29 mouse cellular contexts compared by ENCODE assay signal in genomic region chr7:30892515-30892914, GRCm38 (mm10). TPM values are rescaled to one million over a fixed set of nuclear protein-coding genes. Genes with fewer than 3 reads are reported as not detected.
DNase-seq lines count a peak whose midpoint lies in the region; ATAC-seq and TF ChIP-seq lines count a peak whose summit lies in the region.
"Had no signal": no experiment of that assay in that cellular context is flagged by ENCODE, and none has a peak within 500 bp of the region (broad histone marks: within the 10 kb centered on the region; RNA-seq: fewer than 3 reads in every experiment).

No protein-coding gene starts in this region.

- H3K4me1 ChIP-seq in forebrain, embryonic 10.5 days = peaks cover 9% of the 10 kb centered on the region
- no peaks in the 10 kb centered on the region for H3K4me1 ChIP-seq in forebrain, postnatal 0 days (ENCODE audit: insufficient read depth)
- H3K4me1 ChIP-seq in spleen, adult 2 months (ENCODE audit: control insufficient read depth, insufficient read depth, insufficient read length) = peaks cover 56% of the 10 kb centered on the region
- H3K4me1 ChIP-seq in kidney, postnatal 0 days (replicated peaks; ENCODE audit: insufficient read depth, low read length) = no peaks in the 10 kb centered on the region
- H3K4me1 ChIP-seq in stomach, embryonic 16.5 days (ENCODE audit: control insufficient read depth, insufficient read depth, low read length) = 0 out of 2 replicates have a peak, but pooled peaks cover 7% of the 10 kb centered on the region
- H3K4me1 ChIP-seq in midbrain, embryonic 14.5 days (ENCODE audit: control insufficient read depth, insufficient read depth, low read length) = no peaks in the 10 kb centered on the region
- H3K4me1 ChIP-seq: forebrain, embryonic 12.5 days; midbrain, embryonic 15.5 days had no signal

- no peak overlapping the region for H3K4me3 ChIP-seq in forebrain, embryonic 10.5 days
- no peak overlapping the region for H3K4me3 ChIP-seq in forebrain, postnatal 0 days (ENCODE audit: low read depth, low read length)
- H3K4me3 ChIP-seq in spleen, adult 2 months (ENCODE audit: extremely low read depth, insufficient read depth, insufficient read length) = no peak overlapping the region
- no peak overlapping the region for H3K4me3 ChIP-seq in kidney, postnatal 0 days (replicated peaks; ENCODE audit: low read depth, low read length)
- H3K4me3 ChIP-seq in stomach, embryonic 16.5 days (replicated peaks; ENCODE audit: low read length) = no peak overlapping the region
- H3K4me3 ChIP-seq in midbrain, embryonic 14.5 days (replicated peaks; ENCODE audit: low read depth, low read length) = no peak overlapping the region
- H3K4me3 ChIP-seq: forebrain, embryonic 12.5 days; heart, adult 2 months; limb, embryonic 15.5 days; liver, embryonic 15.5 days; midbrain, embryonic 15.5 days; myocyte had no signal

- ATAC-seq in forebrain, postnatal 0 days = no peak
- ATAC-seq in kidney, postnatal 0 days (replicated peaks; ENCODE audit: low FRiP score, low read depth) = peak; percentile 54; the same call in 1 of the 2 replicates
- peak; percentile 75; the same call in 1 of the 2 replicates for ATAC-seq in stomach, embryonic 16.5 days (ENCODE audit: insufficient read depth, low FRiP score)
- no peak for ATAC-seq in midbrain, embryonic 14.5 days (ENCODE audit: low FRiP score, low TSS enrichment)
- ATAC-seq: hindbrain, postnatal 0 days; midbrain, embryonic 15.5 days had no signal

- no peak overlapping the region for H3K9ac ChIP-seq in forebrain, postnatal 0 days
- H3K9ac ChIP-seq in kidney, postnatal 0 days (ENCODE audit: low read depth, low read length) = no peak overlapping the region
- H3K9ac ChIP-seq in stomach, embryonic 16.5 days (ENCODE audit: low read length) = peak overlapping the region; percentile 23; the same call in 1 of the 2 replicates
- no peak overlapping the region for H3K9ac ChIP-seq in midbrain, embryonic 14.5 days (replicated peaks; ENCODE audit: low read length)
- H3K9ac ChIP-seq: forebrain, embryonic 12.5 days; limb, embryonic 15.5 days; liver, embryonic 15.5 days; midbrain, embryonic 15.5 days had no signal

- intact Hi-C loops in left cerebral cortex, postnatal 25 days (cut with DNase I) = no loop called here

- no peaks in the 10 kb centered on the region for H3K27me3 ChIP-seq in forebrain, embryonic 10.5 days (ENCODE audit: poor library complexity, severe bottlenecking)
- no peaks in the 10 kb centered on the region for H3K27me3 ChIP-seq in forebrain, postnatal 0 days (ENCODE audit: insufficient read depth, low read length)
- no peaks in the 10 kb centered on the region for H3K27me3 ChIP-seq in spleen, adult 2 months (ENCODE audit: control insufficient read depth, insufficient read depth, low read length)
- H3K27me3 ChIP-seq in kidney, postnatal 0 days (ENCODE audit: insufficient read depth, low read length) = no peaks in the 10 kb centered on the region
- no peaks in the 10 kb centered on the region for H3K27me3 ChIP-seq in stomach, embryonic 16.5 days (ENCODE audit: control insufficient read depth, insufficient read depth, low read length)
- no peaks in the 10 kb centered on the region for H3K27me3 ChIP-seq in midbrain, embryonic 14.5 days (ENCODE audit: control insufficient read depth, insufficient read depth, low read length)
- H3K27me3 ChIP-seq: forebrain, embryonic 12.5 days; limb, embryonic 15.5 days; liver, embryonic 15.5 days; midbrain, embryonic 15.5 days had no signal

- TF ChIP-seq CTCF in forebrain, postnatal 0 days (IDR thresholded peaks at IDR 0.05; ENCODE audit: low read depth) = no peak
- no peak for TF ChIP-seq CTCF in spleen, adult 2 months (IDR thresholded peaks at IDR 0.05; ENCODE audit: extremely low read depth, insufficient read depth, insufficient read length, insufficient replicate concordance)
- no peak for TF ChIP-seq CTCF in kidney, postnatal 0 days (IDR thresholded peaks at IDR 0.05; ENCODE audit: low read depth)

- no peak for DNase-seq in forebrain, embryonic 10.5 days (ENCODE audit: extremely low spot score, low spot score)
- DNase-seq in forebrain, postnatal 0 days = no peak
- DNase-seq in spleen, adult 2 months (ENCODE audit: low read depth in 1 of 2, low spot score in 2 of 2) = no peak
- DNase-seq in spleen, adult 18-20 months = no peak
- peak; percentile 28 for DNase-seq in kidney, postnatal 0 days (ENCODE audit: low spot score)
- DNase-seq in left cerebral cortex, postnatal 25 days (ENCODE audit: low spot score in 2 of 2) = no peak
- no peak for DNase-seq in midbrain, embryonic 14.5 days
- DNase-seq: adrenal gland, postnatal 25 days; cerebellum, adult 11 months; cerebellum, postnatal 25 days; heart, adult 2 months; heart, postnatal 4 days had no signal

- TF ChIP-seq POLR2A in spleen, adult 2 months (IDR thresholded peaks at IDR 0.05; ENCODE audit: low read depth, low read length) = no peak

- H3K9me3 ChIP-seq in forebrain, embryonic 10.5 days = no peaks in the 10 kb centered on the region
- no peaks in the 10 kb centered on the region for H3K9me3 ChIP-seq in forebrain, postnatal 0 days (ENCODE audit: low read length)
- no peaks in the 10 kb centered on the region for H3K9me3 ChIP-seq in kidney, postnatal 0 days (replicated peaks; ENCODE audit: low read length)
- H3K9me3 ChIP-seq in stomach, embryonic 16.5 days (replicated peaks; ENCODE audit: control insufficient read depth, low read length) = no peaks in the 10 kb centered on the region
- H3K9me3 ChIP-seq in midbrain, embryonic 14.5 days (ENCODE audit: control insufficient read depth, low read length) = no peaks in the 10 kb centered on the region
- H3K9me3 ChIP-seq: forebrain, embryonic 12.5 days; G1E; limb, embryonic 15.5 days; liver, embryonic 15.5 days; midbrain, embryonic 15.5 days had no signal

- no peak overlapping the region for H3K4me2 ChIP-seq in forebrain, postnatal 0 days (ENCODE audit: low read depth)
- H3K4me2 ChIP-seq in kidney, postnatal 0 days (ENCODE audit: low read length) = no peak overlapping the region
- H3K4me2 ChIP-seq in stomach, embryonic 16.5 days (ENCODE audit: low read depth, low read length) = no peak overlapping the region
- H3K4me2 ChIP-seq in midbrain, embryonic 14.5 days (ENCODE audit: low read length) = no peak overlapping the region
- H3K4me2 ChIP-seq: forebrain, embryonic 12.5 days; limb, embryonic 15.5 days; liver, embryonic 15.5 days; midbrain, embryonic 15.5 days had no signal

- H3K36me3 ChIP-seq in forebrain, embryonic 10.5 days (replicated peaks) = no peaks in the 10 kb centered on the region
- H3K36me3 ChIP-seq in forebrain, postnatal 0 days (ENCODE audit: insufficient read depth) = no peaks in the 10 kb centered on the region
- H3K36me3 ChIP-seq in spleen, adult 2 months (ENCODE audit: control insufficient read depth, insufficient read depth, low read length) = no peaks in the 10 kb centered on the region
- no peaks in the 10 kb centered on the region for H3K36me3 ChIP-seq in kidney, postnatal 0 days (ENCODE audit: insufficient read depth, low read length)
- H3K36me3 ChIP-seq in stomach, embryonic 16.5 days (ENCODE audit: control insufficient read depth, insufficient read depth, low read length) = no peaks in the 10 kb centered on the region
- H3K36me3 ChIP-seq in midbrain, embryonic 14.5 days (ENCODE audit: control insufficient read depth, insufficient read depth, low read length) = no peaks in the 10 kb centered on the region
- H3K36me3 ChIP-seq: forebrain, embryonic 12.5 days; G1E; limb, embryonic 15.5 days; liver, embryonic 15.5 days; midbrain, embryonic 15.5 days had no signal

- H3K27ac ChIP-seq in forebrain, embryonic 10.5 days = 0 out of 2 replicates have a peak overlapping the region, but pooled peaks have one; percentile 20
- no peak overlapping the region for H3K27ac ChIP-seq in forebrain, postnatal 0 days (ENCODE audit: low read depth, low read length)
- H3K27ac ChIP-seq in spleen, adult 2 months (ENCODE audit: insufficient read depth, low read length) = peak overlapping the region; percentile 94; the same call in 1 of the 2 replicates
- peak overlapping the region; percentile 68 for H3K27ac ChIP-seq in kidney, postnatal 0 days
- 0 out of 2 replicates have a peak overlapping the region, but pooled peaks have one; percentile 37 for H3K27ac ChIP-seq in stomach, embryonic 16.5 days (ENCODE audit: low read length)
- no peak overlapping the region for H3K27ac ChIP-seq in midbrain, embryonic 14.5 days (replicated peaks; ENCODE audit: low read depth, low read length)
- H3K27ac ChIP-seq: forebrain, embryonic 12.5 days; heart, adult 2 months; hindbrain, postnatal 0 days; limb, embryonic 15.5 days; liver, embryonic 15.5 days; midbrain, embryonic 15.5 days had no signal

- WGBS in forebrain, embryonic 10.5 days = 72% methylated on average over 3 of the region's 3 CpGs
- WGBS in forebrain, postnatal 0 days = 73% methylated on average over 3 of the region's 3 CpGs
- WGBS in spleen, adult 2 months = 75% methylated on average over 3 of the region's 3 CpGs
- 37% methylated on average over 3 of the region's 3 CpGs for WGBS in kidney, postnatal 0 days
- 43% methylated on average over 3 of the region's 3 CpGs for WGBS in stomach, embryonic 16.5 days
- 77% methylated on average over 3 of the region's 3 CpGs for WGBS in midbrain, embryonic 14.5 days

RNA-seq across cellular contexts. Expression of gene Cd22, which starts 12.4 kb away (rescaled TPM):
- polyA plus RNA-seq in forebrain, embryonic 10.5 days (2016; fragmentation: Nextera tagmentation; extraction: Ambion mirVana) = not detected in 2 replicates
- total RNA-seq in forebrain, postnatal 0 days (2014; rRNA removed) = not detected in 2 replicates
- polyA plus RNA-seq in forebrain, postnatal 0 days (2015; fragmentation: Nextera tagmentation; extraction: Ambion mirVana) = 0.10 TPM in 1 of 2 replicates, not detected in the other
- polyA plus RNA-seq in spleen, adult 2 months (2012; rRNA removed) = 269 and 316 TPM in 2 replicates
- 0.20 and 0.45 TPM in 2 replicates for polyA plus RNA-seq in kidney, postnatal 0 days (2015; fragmentation: Nextera tagmentation; extraction: Ambion mirVana)
- polyA plus RNA-seq in stomach, embryonic 16.5 days (2015; fragmentation: Nextera tagmentation; extraction: Ambion mirVana) = 0.08 and 0.29 TPM in 2 replicates
- not detected for total RNA-seq in left cerebral cortex, postnatal 25 days (2021)
- polyA plus RNA-seq in midbrain, embryonic 14.5 days (2014; fragmentation: Nextera tagmentation; extraction: Ambion mirVana) = not detected in 2 replicates
- total RNA-seq: gastrocnemius, adult 8-10 months; layer of hippocampus, postnatal 25 days; left cerebral cortex, postnatal 14 days had no signal
- polyA plus RNA-seq: forebrain, embryonic 12.5 days; G1E; heart, embryonic 14.5 days; midbrain, embryonic 15.5 days; myocyte; neural tube, embryonic 14.5 days had no signal

RNA-seq across cellular contexts. Expression of gene Mag, which starts 22.2 kb away (rescaled TPM):
- polyA plus RNA-seq in forebrain, embryonic 10.5 days (2016; fragmentation: Nextera tagmentation; extraction: Ambion mirVana) = 0.35 and 0.38 TPM in 2 replicates
- 2.5 and 2.9 TPM in 2 replicates for total RNA-seq in forebrain, postnatal 0 days (2014; rRNA removed)
- polyA plus RNA-seq in forebrain, postnatal 0 days (2015; fragmentation: Nextera tagmentation; extraction: Ambion mirVana) = 2.7 and 3.6 TPM in 2 replicates
- 3.5 TPM in 2 replicates for polyA plus RNA-seq in spleen, adult 2 months (2012; rRNA removed)
- 0.79 and 0.91 TPM in 2 replicates for polyA plus RNA-seq in kidney, postnatal 0 days (2015; fragmentation: Nextera tagmentation; extraction: Ambion mirVana)
- polyA plus RNA-seq in stomach, embryonic 16.5 days (2015; fragmentation: Nextera tagmentation; extraction: Ambion mirVana) = 0.35 and 0.45 TPM in 2 replicates
- 100 to 1,000 TPM; 152 to 176 TPM for total RNA-seq in left cerebral cortex, postnatal 25 days (2021)
- polyA plus RNA-seq in midbrain, embryonic 14.5 days (2014; fragmentation: Nextera tagmentation; extraction: Ambion mirVana) = 1.8 and 2.8 TPM in 2 replicates
- total RNA-seq: G1E; heart, adult 2 months had no signal
- polyA plus RNA-seq: G1E; heart, embryonic 14.5 days had no signal

RNA-seq across cellular contexts. Expression of gene Ffar1, which starts 31.2 kb away (rescaled TPM):
- polyA plus RNA-seq in forebrain, embryonic 10.5 days (2016; fragmentation: Nextera tagmentation; extraction: Ambion mirVana) = not detected in 2 replicates
- 0.08 TPM in 1 of 2 replicates, not detected in the other for total RNA-seq in forebrain, postnatal 0 days (2014; rRNA removed)
- not detected in 2 replicates for polyA plus RNA-seq in forebrain, postnatal 0 days (2015; fragmentation: Nextera tagmentation; extraction: Ambion mirVana)
- polyA plus RNA-seq in spleen, adult 2 months (2012; rRNA removed) = 17.0 and 20.1 TPM in 2 replicates
- 0.03 TPM in 1 of 2 replicates, not detected in the other for polyA plus RNA-seq in kidney, postnatal 0 days (2015; fragmentation: Nextera tagmentation; extraction: Ambion mirVana)
- polyA plus RNA-seq in stomach, embryonic 16.5 days (2015; fragmentation: Nextera tagmentation; extraction: Ambion mirVana) = 0.17 TPM in 2 replicates
- not detected for total RNA-seq in left cerebral cortex, postnatal 25 days (2021)
- not detected in 2 replicates for polyA plus RNA-seq in midbrain, embryonic 14.5 days (2014; fragmentation: Nextera tagmentation; extraction: Ambion mirVana)
- total RNA-seq: adrenal gland, postnatal 25 days; gastrocnemius, adult 8-10 months; heart, adult 2 months; heart, postnatal 4 days; hindbrain, postnatal 0 days; layer of hippocampus, postnatal 25 days; left cerebral cortex, postnatal 14 days; megakaryocyte progenitor cell, adult 5-6 weeks had no signal
- polyA plus RNA-seq: forebrain, embryonic 12.5 days; frontal cortex, adult 2 months; G1E; heart, embryonic 14.5 days; hindbrain, postnatal 0 days; limb, embryonic 15.5 days; liver, embryonic 15.5 days; midbrain, embryonic 15.5 days; myocyte; neural tube, embryonic 14.5 days; stomach, embryonic 14.5 days; thymus, postnatal 0 days had no signal

RNA-seq across cellular contexts. Expression of gene Hamp2, which starts 32.0 kb away (rescaled TPM):
- polyA plus RNA-seq in forebrain, embryonic 10.5 days (2016; fragmentation: Nextera tagmentation; extraction: Ambion mirVana) = not detected in 2 replicates
- total RNA-seq in forebrain, postnatal 0 days (2014; rRNA removed) = not detected in 2 replicates
- not detected in 2 replicates for polyA plus RNA-seq in forebrain, postnatal 0 days (2015; fragmentation: Nextera tagmentation; extraction: Ambion mirVana)
- 15.6 and 18.2 TPM in 2 replicates for polyA plus RNA-seq in spleen, adult 2 months (2012; rRNA removed)
- polyA plus RNA-seq in kidney, postnatal 0 days (2015; fragmentation: Nextera tagmentation; extraction: Ambion mirVana) = not detected in 2 replicates
- not detected in 2 replicates for polyA plus RNA-seq in stomach, embryonic 16.5 days (2015; fragmentation: Nextera tagmentation; extraction: Ambion mirVana)
- not detected for total RNA-seq in left cerebral cortex, postnatal 25 days (2021)
- polyA plus RNA-seq in midbrain, embryonic 14.5 days (2014; fragmentation: Nextera tagmentation; extraction: Ambion mirVana) = not detected in 2 replicates
- total RNA-seq: G1E; gastrocnemius, adult 8-10 months; hindbrain, postnatal 0 days; layer of hippocampus, postnatal 25 days; left cerebral cortex, postnatal 14 days; megakaryocyte progenitor cell, adult 5-6 weeks had no signal
- polyA plus RNA-seq: forebrain, embryonic 12.5 days; frontal cortex, adult 2 months; G1E; heart, embryonic 14.5 days; hindbrain, postnatal 0 days; limb, embryonic 15.5 days; liver, embryonic 15.5 days; midbrain, embryonic 15.5 days; myocyte; neural tube, embryonic 14.5 days; stomach, embryonic 14.5 days had no signal

RNA-seq across cellular contexts. Expression of gene Ffar3, which starts 36.5 kb away (rescaled TPM):
- not detected in 2 replicates for polyA plus RNA-seq in forebrain, embryonic 10.5 days (2016; fragmentation: Nextera tagmentation; extraction: Ambion mirVana)
- total RNA-seq in forebrain, postnatal 0 days (2014; rRNA removed) = not detected in 2 replicates
- polyA plus RNA-seq in forebrain, postnatal 0 days (2015; fragmentation: Nextera tagmentation; extraction: Ambion mirVana) = 0.09 TPM in 1 of 2 replicates, not detected in the other
- polyA plus RNA-seq in spleen, adult 2 months (2012; rRNA removed) = 0.59 and 0.84 TPM in 2 replicates
- 0.20 TPM in 1 of 2 replicates, not detected in the other for polyA plus RNA-seq in kidney, postnatal 0 days (2015; fragmentation: Nextera tagmentation; extraction: Ambion mirVana)
- polyA plus RNA-seq in stomach, embryonic 16.5 days (2015; fragmentation: Nextera tagmentation; extraction: Ambion mirVana) = 0.44 and 0.47 TPM in 2 replicates
- total RNA-seq in left cerebral cortex, postnatal 25 days (2021) = not detected
- polyA plus RNA-seq in midbrain, embryonic 14.5 days (2014; fragmentation: Nextera tagmentation; extraction: Ambion mirVana) = not detected in 2 replicates
- total RNA-seq: G1E; gastrocnemius, adult 8-10 months; heart, adult 2 months; heart, postnatal 4 days; layer of hippocampus, postnatal 25 days; megakaryocyte progenitor cell, adult 5-6 weeks had no signal
- polyA plus RNA-seq: forebrain, embryonic 12.5 days; frontal cortex, adult 2 months; G1E; heart, adult 2 months; heart, embryonic 14.5 days; limb, embryonic 15.5 days; liver, embryonic 15.5 days; midbrain, embryonic 15.5 days; myocyte; neural tube, embryonic 14.5 days; stomach, embryonic 14.5 days; thymus, postnatal 0 days had no signal

Comparison
In these comparisons a context has a peak if more than half of its experiments do, and no peak if none do; other contexts are left out.
1. H3K27ac ChIP-seq: peak in forebrain, embryonic 10.5 days (single experiment), spleen, adult 2 months (single experiment), kidney, postnatal 0 days (single experiment) and stomach, embryonic 16.5 days (single experiment); none in forebrain, postnatal 0 days (single experiment) and midbrain, embryonic 14.5 days (single experiment).
2. ATAC-seq: peak in kidney, postnatal 0 days (single experiment) and stomach, embryonic 16.5 days (single experiment); none in forebrain, postnatal 0 days (single experiment) and midbrain, embryonic 14.5 days (single experiment).
3. RNA of gene Cd22, which starts 12.4 kb away (polyA plus RNA-seq): 269 to 316 TPM in spleen, adult 2 months; 0.20 to 0.45 TPM in kidney, postnatal 0 days, 0.08 to 0.29 TPM in stomach, embryonic 16.5 days, not detected in forebrain, embryonic 10.5 days, 0.10 TPM in forebrain, postnatal 0 days and not detected in midbrain, embryonic 14.5 days; every median in the first group is over 100 times any median in the second.
4. RNA of gene Ffar1, which starts 31.2 kb away (polyA plus RNA-seq): 17.0 to 20.1 TPM in spleen, adult 2 months; 0.17 TPM in stomach, embryonic 16.5 days, 0.03 TPM in kidney, postnatal 0 days, not detected in forebrain, embryonic 10.5 days, not detected in forebrain, postnatal 0 days and not detected in midbrain, embryonic 14.5 days; every median in the first group is over 10 times any median in the second.